In genomic region chr17:56729151-56729550, GRCm38 (mm10) we compare ENCODE assay signal across 17 mouse cellular contexts. TPM values are rescaled to one million over a fixed set of nuclear protein-coding genes. Genes with fewer than 3 reads are reported as not detected.
DNase-seq lines count a peak whose midpoint lies in the region; ATAC-seq lines count a peak whose summit lies in the region.
"Had no signal": no experiment of that assay in that cellular context is flagged by ENCODE, and none has a peak within 500 bp of the region (broad histone marks: within the 10 kb centered on the region; RNA-seq: fewer than 3 reads in every experiment).

No protein-coding gene starts in this region.

- no peaks in the 10 kb centered on the region for H3K9me3 ChIP-seq in heart, embryonic 15.5 days (replicated peaks)
- H3K9me3 ChIP-seq in intestine, embryonic 16.5 days (ENCODE audit: control insufficient read depth, low read length), result no peaks in the 10 kb centered on the region
- H3K9me3 ChIP-seq: limb, embryonic 10.5 days; liver, embryonic 13.5 days; midbrain, embryonic 12.5 days had no signal

- H3K9ac ChIP-seq in heart, embryonic 15.5 days, result no peak overlapping the region
- no peak overlapping the region for H3K9ac ChIP-seq in intestine, embryonic 16.5 days (ENCODE audit: low read depth, low read length)
- H3K9ac ChIP-seq: embryonic facial prominence, embryonic 13.5 days; midbrain, embryonic 12.5 days had no signal

- WGBS in heart, embryonic 15.5 days, result 31% methylated on average over 6 of the region's 6 CpGs
- 52% methylated on average over 6 of the region's 6 CpGs for WGBS in intestine, embryonic 16.5 days

- H3K27ac ChIP-seq in heart, embryonic 15.5 days, result peak overlapping the region; percentile 81; the same call in 1 of the 2 replicates
- no peak overlapping the region for H3K27ac ChIP-seq in intestine, embryonic 16.5 days (ENCODE audit: low read length)
- H3K27ac ChIP-seq: embryonic facial prominence, embryonic 13.5 days; gastrocnemius, adult 2 months; heart, adult 2 months; liver, embryonic 13.5 days; midbrain, embryonic 12.5 days had no signal

- H3K4me1 ChIP-seq in heart, embryonic 15.5 days (replicated peaks), result peaks cover 38% of the 10 kb centered on the region
- H3K4me1 ChIP-seq in intestine, embryonic 16.5 days (ENCODE audit: control insufficient read depth, insufficient read depth, low read length), result peaks cover 19% of the 10 kb centered on the region

- no peak overlapping the region for H3K4me3 ChIP-seq in heart, embryonic 15.5 days
- H3K4me3 ChIP-seq in intestine, embryonic 16.5 days (ENCODE audit: low read length), result no peak overlapping the region
- H3K4me3 ChIP-seq: embryonic facial prominence, embryonic 13.5 days; gastrocnemius, adult 2 months; heart, adult 2 months; limb, embryonic 10.5 days; liver, embryonic 13.5 days; midbrain, embryonic 12.5 days; myocyte had no signal

- H3K36me3 ChIP-seq in heart, embryonic 15.5 days, result peaks cover 3% of the 10 kb centered on the region; the same call in 1 of the 2 replicates
- no peaks in the 10 kb centered on the region; the same call in 1 of the 2 replicates for H3K36me3 ChIP-seq in intestine, embryonic 16.5 days (ENCODE audit: control insufficient read depth, insufficient read depth, low read length)
- H3K36me3 ChIP-seq: liver, embryonic 13.5 days had no signal

- no peak overlapping the region for H3K4me2 ChIP-seq in heart, embryonic 15.5 days
- no peak overlapping the region for H3K4me2 ChIP-seq in intestine, embryonic 16.5 days (ENCODE audit: low read depth, low read length)
- H3K4me2 ChIP-seq: embryonic facial prominence, embryonic 13.5 days; liver, embryonic 13.5 days; midbrain, embryonic 12.5 days had no signal

- H3K27me3 ChIP-seq in heart, embryonic 15.5 days, result peaks cover 12% of the 10 kb centered on the region; the same call in 1 of the 2 replicates
- no peaks in the 10 kb centered on the region for H3K27me3 ChIP-seq in intestine, embryonic 16.5 days (replicated peaks; ENCODE audit: control insufficient read depth, insufficient read depth, low read length)
- H3K27me3 ChIP-seq: embryonic facial prominence, embryonic 13.5 days; midbrain, embryonic 12.5 days had no signal

- no peak for ATAC-seq in heart, embryonic 15.5 days (replicated peaks; ENCODE audit: insufficient number of reproducible peaks, insufficient read depth, low FRiP score, low read depth)
- ATAC-seq in intestine, embryonic 16.5 days, result no peak

- intact Hi-C loops in heart, postnatal 36 days (cut with DNase I), result no loop called here

- peak; percentile 40 to 57 for DNase-seq in cerebellum, adult 18-20 months
- no peak for DNase-seq in cerebellum, adult 11 months
- no peak for DNase-seq in heart, postnatal 36 days
- DNase-seq in kidney, postnatal 25 days, result peak; percentile 21 to 69
- DNase-seq in kidney, adult 18-20 months, result no peak
- DNase-seq in kidney, postnatal 36 days, result peak; percentile 32 to 41
- DNase-seq: adrenal gland, adult 8-10 months; gastrocnemius, adult 2 months; heart, adult 2 months; liver, embryonic 13.5 days; thymus, postnatal 4 days had no signal

RNA-seq across cellular contexts. Expression of gene Vmac, which starts 11.3 kb away (rescaled TPM):
- polyA plus RNA-seq in heart, embryonic 15.5 days (2015; fragmentation: Nextera tagmentation; extraction: Ambion mirVana), result 11.6 and 16.5 TPM in 2 replicates
- 1 to 10 TPM; 3.1 to 4.9 TPM for total RNA-seq in heart, postnatal 36 days (2021)
- polyA plus RNA-seq in intestine, embryonic 16.5 days (2015; fragmentation: Nextera tagmentation; extraction: Ambion mirVana), result 15.7 and 16.6 TPM in 2 replicates

RNA-seq across cellular contexts. Expression of gene Ndufa11, which starts 11.6 kb away (rescaled TPM):
- 912 and 1,025 TPM in 2 replicates for polyA plus RNA-seq in heart, embryonic 15.5 days (2015; fragmentation: Nextera tagmentation; extraction: Ambion mirVana)
- total RNA-seq in heart, postnatal 36 days (2021), result 100 to 1,000 TPM; 847 to 875 TPM
- polyA plus RNA-seq in intestine, embryonic 16.5 days (2015; fragmentation: Nextera tagmentation; extraction: Ambion mirVana), result 527 and 530 TPM in 2 replicates

RNA-seq across cellular contexts. Expression of gene Nrtn, which starts 28.2 kb away (rescaled TPM):
- polyA plus RNA-seq in heart, embryonic 15.5 days (2015; fragmentation: Nextera tagmentation; extraction: Ambion mirVana), result 19.8 and 25.7 TPM in 2 replicates
- 10 to 100 TPM; 27.5 to 29.4 TPM for total RNA-seq in heart, postnatal 36 days (2021)
- 7.0 and 7.9 TPM in 2 replicates for polyA plus RNA-seq in intestine, embryonic 16.5 days (2015; fragmentation: Nextera tagmentation; extraction: Ambion mirVana)

RNA-seq across cellular contexts. Expression of gene Dus3l, which starts 35.4 kb away (rescaled TPM):
- 28.3 and 37.6 TPM in 2 replicates for polyA plus RNA-seq in heart, embryonic 15.5 days (2015; fragmentation: Nextera tagmentation; extraction: Ambion mirVana)
- total RNA-seq in heart, postnatal 36 days (2021), result 10 to 100 TPM; 18.8 to 20.3 TPM
- 37.6 and 40.0 TPM in 2 replicates for polyA plus RNA-seq in intestine, embryonic 16.5 days (2015; fragmentation: Nextera tagmentation; extraction: Ambion mirVana)

RNA-seq across cellular contexts. Expression of gene Prr22, which starts 40.9 kb away (rescaled TPM):
- polyA plus RNA-seq in heart, embryonic 15.5 days (2015; fragmentation: Nextera tagmentation; extraction: Ambion mirVana), result 0.92 and 1.1 TPM in 2 replicates
- total RNA-seq in heart, postnatal 36 days (2021), result under 1 TPM in 1 of 2 experiments, not detected in 1; 0.58 TPM
- polyA plus RNA-seq in intestine, embryonic 16.5 days (2015; fragmentation: Nextera tagmentation; extraction: Ambion mirVana), result 0.84 and 1.6 TPM in 2 replicates

Comparison
In these comparisons a context has a peak if more than half of its experiments do, and no peak if none do; other contexts are left out.
1. DNase-seq: peak in cerebellum, adult 18-20 months (2 of 2), kidney, postnatal 25 days (2 of 2) and kidney, postnatal 36 days (2 of 2); none in cerebellum, adult 11 months (single experiment), heart, postnatal 36 days (0 of 2) and kidney, adult 18-20 months (single experiment).